In the genomic region with DNA sequence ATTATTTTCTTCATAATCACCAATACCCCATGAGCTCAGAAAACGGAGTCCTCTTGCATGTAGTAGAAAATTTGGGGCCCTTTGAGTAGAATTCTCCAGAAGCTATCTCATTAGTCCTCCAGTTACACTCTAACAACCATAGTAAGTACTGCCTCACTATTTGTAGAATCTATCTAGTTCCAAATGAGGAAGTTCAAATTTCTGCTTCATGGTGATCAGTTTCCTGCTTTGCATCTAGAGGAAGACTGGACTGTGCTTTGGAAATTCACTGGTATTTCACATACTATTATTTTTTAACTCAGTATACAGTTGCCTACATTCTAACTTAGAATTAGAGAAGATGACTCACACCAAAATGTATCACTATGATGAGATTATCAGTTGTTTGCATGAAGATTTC, we compare ENCODE assay signal across 23 mouse cellular contexts.
"Had no signal": no experiment of that assay in that cellular context is flagged by ENCODE, and none has a peak within 500 bp of the region (broad histone marks: within the 10 kb centered on the region; RNA-seq: fewer than 3 reads in every experiment).

No protein-coding gene starts in this region.

- ATAC-seq: hindbrain, embryonic 16.5 days; inflammation-experienced regulatory T-cells, adult 6 months; intestine, embryonic 15.5 days; intestine, postnatal 0 days; liver, embryonic 12.5 days had no signal

- DNase-seq: gastrocnemius, postnatal 14 days; gastrocnemius, postnatal 36 days; heart, adult 18-20 months; heart, postnatal 10 days; kidney, adult 2 months; kidney, adult 9 months; kidney, postnatal 14 days; kidney, postnatal 36 days; layer of hippocampus, adult 9-11 months; layer of hippocampus, postnatal 36 days; left cerebral cortex, postnatal 4 days had no signal

- H3K27me3 ChIP-seq: heart, embryonic 12.5 days; hindbrain, embryonic 12.5 days; intestine, embryonic 15.5 days; kidney, embryonic 15.5 days; limb, embryonic 13.5 days; limb, embryonic 15.5 days; liver, embryonic 12.5 days had no signal

- H3K36me3 ChIP-seq: heart, embryonic 10.5 days; heart, embryonic 12.5 days; hindbrain, embryonic 10.5 days; hindbrain, embryonic 12.5 days; intestine, embryonic 15.5 days; kidney, embryonic 15.5 days; limb, embryonic 13.5 days; limb, embryonic 15.5 days; liver, embryonic 12.5 days had no signal
